Mouse (Mus musculus): ENCODE results near the gene Ldhd. TPM values are rescaled to one million over a fixed set of nuclear protein-coding genes. Genes with fewer than 3 reads are reported as not detected.

Ldhd gene
- 0.70 and 0.92 TPM in 2 replicates for polyA plus RNA-seq (2016; fragmentation: Nextera tagmentation; extraction: Ambion mirVana)

- H3K9me3 ChIP-seq (replicated peaks) = 0 out of 2 replicates have a peak, but pooled peaks cover 5% of the 10 kb centered on the region
- no peaks in the 10 kb centered on the region for H3K36me3 ChIP-seq
- H3K27ac ChIP-seq (ENCODE audit: poor library complexity, severe bottlenecking) = no peak within 1 kb of the TSS
- no peaks in the 10 kb centered on the region for H3K27me3 ChIP-seq (replicated peaks)
- peaks cover under 1% of the 10 kb centered on the region; the same call in 1 of the 2 replicates for H3K4me1 ChIP-seq (replicated peaks)
- ATAC-seq (ENCODE audit: insufficient number of reproducible peaks, low FRiP score) = peak; percentile 29; the same call in 1 of the 2 replicates
- 28% methylated on average over 13 of the region's 13 CpGs for WGBS
- H3K4me2 ChIP-seq = peak within 1 kb of the TSS; percentile 65
- peak within 1 kb of the TSS; percentile 37 for H3K4me3 ChIP-seq
- peak within 1 kb of the TSS; percentile 34; the same call in 1 of the 2 replicates for H3K9ac ChIP-seq
These were observed at the start of gene Ldhd for GRCm38 (mm10) chr8:111630105-111630521. TSS of gene Ldhd (minus strand) at chr8:111630374.

GRCm38 (mm10) chr8:111678848-111679247 is 48.7 kb upstream of the Ldhd start:
- Histone ChIP-seq H3K4me3 (no peak overlapping the region), H3K9ac (no peak overlapping the region), H3K27ac (ENCODE audit: poor library complexity, severe bottlenecking) (no peak overlapping the region), H3K4me1 (replicated peaks) (no peaks in the 10 kb centered on the region), H3K27me3 (replicated peaks) (no peaks in the 10 kb centered on the region; the same call in 1 of the 2 replicates), H3K9me3 (replicated peaks) (peaks cover 8% of the 10 kb centered on the region; the same call in 1 of the 2 replicates), H3K4me2 (no peak overlapping the region), H3K36me3 (no peaks in the 10 kb centered on the region)
- no peak for ATAC-seq (ENCODE audit: insufficient number of reproducible peaks, low FRiP score)
- 90% methylated on average over 7 of the region's 7 CpGs for WGBS

DNA sequence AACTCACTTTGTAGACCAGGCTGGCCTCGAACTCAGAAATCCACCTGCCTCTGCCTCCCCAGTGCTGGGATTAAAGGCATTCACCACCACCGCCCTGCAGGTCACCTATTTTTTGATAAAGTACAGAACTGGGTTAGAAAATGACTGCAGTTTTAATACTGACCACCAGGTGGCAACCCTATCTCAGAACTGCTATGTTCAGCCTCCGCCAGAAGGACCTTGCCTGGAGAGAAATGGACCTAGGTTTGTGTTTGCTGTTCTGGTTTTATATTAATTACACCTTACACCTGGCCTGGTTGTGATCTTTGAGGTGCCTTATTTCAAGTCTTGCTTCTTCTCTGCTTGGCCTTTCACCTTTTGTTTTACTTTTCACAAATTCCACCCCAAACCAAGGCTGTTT is 47.9 kb upstream of the Ldhd start:
- Histone ChIP-seq H3K27ac (ENCODE audit: poor library complexity, severe bottlenecking) (no peak overlapping the region), H3K4me2 (no peak overlapping the region), H3K4me1 (replicated peaks) (no peaks in the 10 kb centered on the region), H3K27me3 (replicated peaks) (no peaks in the 10 kb centered on the region; the same call in 1 of the 2 replicates), H3K9me3 (replicated peaks) (peaks cover 8% of the 10 kb centered on the region; the same call in 1 of the 2 replicates), H3K4me3 (no peak overlapping the region), H3K9ac (no peak overlapping the region), H3K36me3 (no peaks in the 10 kb centered on the region)
- no peak for ATAC-seq (ENCODE audit: insufficient number of reproducible peaks, low FRiP score)
- WGBS = 18% methylated on average over 3 of the region's 3 CpGs

- WGBS = 69% methylated on average over 8 of the region's 8 CpGs
- Histone ChIP-seq H3K27me3 (replicated peaks) (no peaks in the 10 kb centered on the region), H3K4me1 (replicated peaks) (no peaks in the 10 kb centered on the region), H3K4me2 (no peak overlapping the region), H3K36me3 (peaks cover 3% of the 10 kb centered on the region; the same call in 1 of the 2 replicates), H3K4me3 (no peak overlapping the region), H3K27ac (ENCODE audit: poor library complexity, severe bottlenecking) (no peak overlapping the region), H3K9ac (no peak overlapping the region), H3K9me3 (replicated peaks) (peaks cover 8% of the 10 kb centered on the region; the same call in 1 of the 2 replicates)
- no peak for ATAC-seq (ENCODE audit: insufficient number of reproducible peaks, low FRiP score)
These were observed 46.1 kb upstream of the Ldhd start for GRCm38 (mm10) chr8:111676237-111676636.

DNA sequence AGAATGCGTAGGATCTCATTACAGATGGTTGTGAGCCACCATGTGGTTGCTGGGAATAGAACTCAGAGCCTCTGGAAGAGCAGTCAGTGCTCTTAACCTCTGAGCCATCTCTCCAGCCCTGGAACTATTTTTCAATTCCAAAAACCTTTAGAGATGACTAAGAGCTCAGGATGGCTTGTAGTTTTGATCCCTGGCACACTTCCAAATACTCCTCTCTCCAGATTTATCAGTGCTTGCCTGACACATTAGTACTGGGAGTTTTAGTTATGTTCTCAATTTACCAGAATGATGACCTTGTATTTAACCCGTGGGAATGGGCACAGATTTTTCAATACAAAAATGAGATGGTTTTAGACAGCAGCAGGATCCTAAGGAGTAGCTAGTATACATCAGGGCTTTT is 36.6 kb upstream of the Ldhd start:
- H3K9me3 ChIP-seq (replicated peaks) = peaks cover 12% of the 10 kb centered on the region
- ATAC-seq (ENCODE audit: insufficient number of reproducible peaks, low FRiP score) = no peak
- 81% methylated on average over 2 of the region's 2 CpGs for WGBS
- H3K27ac ChIP-seq (ENCODE audit: poor library complexity, severe bottlenecking) = no peak overlapping the region
- no peak overlapping the region for H3K4me2 ChIP-seq
- H3K4me1 ChIP-seq (replicated peaks) = no peaks in the 10 kb centered on the region
- peaks cover 46% of the 10 kb centered on the region for H3K36me3 ChIP-seq
- H3K9ac ChIP-seq = no peak overlapping the region
- no peak overlapping the region for H3K4me3 ChIP-seq
- H3K27me3 ChIP-seq (replicated peaks) = no peaks in the 10 kb centered on the region

- Histone ChIP-seq H3K27me3 (replicated peaks) (no peaks in the 10 kb centered on the region), H3K27ac (ENCODE audit: poor library complexity, severe bottlenecking) (no peak overlapping the region), H3K9me3 (replicated peaks) (no peaks in the 10 kb centered on the region), H3K36me3 (peaks cover 21% of the 10 kb centered on the region; the same call in 1 of the 2 replicates), H3K4me2 (no peak overlapping the region), H3K4me3 (no peak overlapping the region), H3K9ac (no peak overlapping the region), H3K4me1 (replicated peaks) (peaks cover 16% of the 10 kb centered on the region)
- 80% methylated on average over 3 of the region's 3 CpGs for WGBS
- ATAC-seq (ENCODE audit: insufficient number of reproducible peaks, low FRiP score) = no peak
These were observed 32.3 kb upstream of the Ldhd start for GRCm38 (mm10) chr8:111662473-111662872.

DNA sequence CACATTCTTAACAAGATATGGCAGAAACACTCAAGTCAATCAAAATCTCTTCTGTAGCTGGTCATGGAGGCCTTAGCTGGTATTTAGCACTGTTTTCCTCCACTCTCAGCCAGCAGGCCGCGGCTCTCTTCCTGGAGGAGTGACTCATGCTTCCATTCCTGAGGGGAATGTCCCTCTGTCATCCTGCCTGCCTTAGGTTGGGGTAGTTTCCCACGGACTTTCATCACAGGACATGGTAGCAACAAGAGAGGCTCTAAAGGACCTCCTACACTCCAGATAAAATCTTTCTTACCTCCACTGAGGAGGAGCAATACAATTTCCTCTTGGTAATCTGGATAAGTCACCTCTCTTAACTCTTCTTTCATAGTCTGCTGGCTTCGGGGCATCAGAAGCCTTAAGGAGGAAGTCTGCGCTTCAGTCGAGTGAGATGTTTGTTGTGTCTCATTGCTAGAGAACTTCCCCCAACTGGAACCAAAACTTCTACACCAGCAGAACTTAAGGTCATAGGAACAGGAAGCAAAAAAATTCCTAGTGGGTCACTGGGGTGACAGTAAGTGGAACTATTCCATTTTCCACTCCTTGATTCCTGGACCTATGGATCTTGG is 28.7 kb upstream of the Ldhd start:
- H3K9ac ChIP-seq = no peak overlapping the region
- WGBS = 47% methylated on average over 6 of the region's 6 CpGs
- 0 out of 2 replicates have a peak, but pooled peaks have one; percentile 36 for ATAC-seq (ENCODE audit: insufficient number of reproducible peaks, low FRiP score)
- H3K4me3 ChIP-seq = no peak overlapping the region
- H3K27ac ChIP-seq (ENCODE audit: poor library complexity, severe bottlenecking) = peak overlapping the region; percentile 48
- H3K27me3 ChIP-seq (replicated peaks) = no peaks in the 10 kb centered on the region
- H3K4me1 ChIP-seq (replicated peaks) = peaks cover 24% of the 10 kb centered on the region
- H3K9me3 ChIP-seq (replicated peaks) = no peaks in the 10 kb centered on the region
- H3K36me3 ChIP-seq = peaks cover 13% of the 10 kb centered on the region; the same call in 1 of the 2 replicates
- no peak overlapping the region; the same call in 1 of the 2 replicates for H3K4me2 ChIP-seq

GRCm38 (mm10) chr8:111657312-111657854 is 27.2 kb upstream of the Ldhd start:
- peaks cover 13% of the 10 kb centered on the region; the same call in 1 of the 2 replicates for H3K36me3 ChIP-seq
- no peaks in the 10 kb centered on the region for H3K27me3 ChIP-seq (replicated peaks)
- no peak overlapping the region for H3K4me3 ChIP-seq
- H3K27ac ChIP-seq (ENCODE audit: poor library complexity, severe bottlenecking) = no peak overlapping the region
- no peak for ATAC-seq (ENCODE audit: insufficient number of reproducible peaks, low FRiP score)
- H3K9ac ChIP-seq = no peak overlapping the region
- 49% methylated on average over 1 of the region's 1 CpGs for WGBS
- no peaks in the 10 kb centered on the region for H3K9me3 ChIP-seq (replicated peaks)
- H3K4me1 ChIP-seq (replicated peaks) = peaks cover 24% of the 10 kb centered on the region
- no peak overlapping the region for H3K4me2 ChIP-seq

DNA sequence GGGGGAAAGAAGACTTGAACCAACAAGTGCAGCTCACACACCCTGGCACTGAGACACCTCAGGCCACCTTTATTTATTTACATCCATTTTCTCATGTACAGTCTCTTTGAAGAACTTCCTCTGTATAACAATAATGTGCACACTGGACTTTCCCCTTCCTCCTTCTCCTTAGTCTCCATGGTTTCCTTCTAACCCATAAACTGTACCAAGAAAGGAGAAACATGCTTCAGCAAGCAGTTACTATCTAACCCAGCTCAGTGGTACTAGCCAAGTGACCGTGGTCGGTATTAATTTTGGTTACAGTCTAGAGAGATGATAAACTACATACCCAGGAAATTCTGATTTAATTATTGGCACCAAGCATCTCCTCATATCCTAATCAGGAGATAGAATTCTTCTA is 23.4 kb upstream of the Ldhd start:
- no peak overlapping the region for H3K27ac ChIP-seq (ENCODE audit: poor library complexity, severe bottlenecking)
- H3K9me3 ChIP-seq (replicated peaks) = no peaks in the 10 kb centered on the region
- 87% methylated on average over 2 of the region's 2 CpGs for WGBS
- no peak overlapping the region for H3K4me2 ChIP-seq
- 0 out of 2 replicates have a peak, but pooled peaks cover 3% of the 10 kb centered on the region for H3K36me3 ChIP-seq
- no peak for ATAC-seq (ENCODE audit: insufficient number of reproducible peaks, low FRiP score)
- no peaks in the 10 kb centered on the region for H3K27me3 ChIP-seq (replicated peaks)
- H3K4me1 ChIP-seq (replicated peaks) = peaks cover 23% of the 10 kb centered on the region
- no peak overlapping the region for H3K4me3 ChIP-seq
- no peak overlapping the region for H3K9ac ChIP-seq

- peaks cover 13% of the 10 kb centered on the region for H3K4me1 ChIP-seq (replicated peaks)
- no peak overlapping the region for H3K4me2 ChIP-seq
- 87% methylated on average over 3 of the region's 3 CpGs for WGBS
- no peaks in the 10 kb centered on the region for H3K9me3 ChIP-seq (replicated peaks)
- no peaks in the 10 kb centered on the region for H3K27me3 ChIP-seq (replicated peaks)
- H3K36me3 ChIP-seq = 0 out of 2 replicates have a peak, but pooled peaks cover 3% of the 10 kb centered on the region
- no peak overlapping the region for H3K27ac ChIP-seq (ENCODE audit: poor library complexity, severe bottlenecking)
- no peak overlapping the region for H3K4me3 ChIP-seq
- no peak for ATAC-seq (ENCODE audit: insufficient number of reproducible peaks, low FRiP score)
- no peak overlapping the region for H3K9ac ChIP-seq
These were observed 20.5 kb upstream of the Ldhd start for GRCm38 (mm10) chr8:111650651-111651050.

- no peaks in the 10 kb centered on the region for H3K9me3 ChIP-seq (replicated peaks)
- no peak overlapping the region for H3K27ac ChIP-seq (ENCODE audit: poor library complexity, severe bottlenecking)
- no peaks in the 10 kb centered on the region for H3K27me3 ChIP-seq (replicated peaks)
- H3K4me3 ChIP-seq = no peak overlapping the region
- H3K4me2 ChIP-seq = no peak overlapping the region
- H3K4me1 ChIP-seq (replicated peaks) = peaks cover 18% of the 10 kb centered on the region
- H3K36me3 ChIP-seq = no peaks in the 10 kb centered on the region
- 78% methylated on average over 2 of the region's 2 CpGs for WGBS
- no peak for ATAC-seq (ENCODE audit: insufficient number of reproducible peaks, low FRiP score)
- H3K9ac ChIP-seq = no peak overlapping the region
These were observed 18.7 kb upstream of the Ldhd start for GRCm38 (mm10) chr8:111648834-111649233.
